Mouse (Mus musculus) C2C12 (cell line): ENCODE measurements around the gene Cacna1c.

Experiments
- CEBPB ChIP-seq: IDR thresholded peaks from one replicate; pipeline ENCODE4 v1.6.1; 2011; ENCODE audit warnings: low read depth, mild to moderate bottlenecking, control low read depth, moderate library complexity
- CTCF ChIP-seq: IDR thresholded peaks from one replicate; pipeline ENCODE4 v1.5.1; 2011; ENCODE audit not compliant: control insufficient read depth, insufficient read depth, insufficient read length
- USF1 ChIP-seq: IDR thresholded peaks from one replicate; pipeline ENCODE4 v1.6.1; 2011; ENCODE audit warnings: low read depth, mild to moderate bottlenecking, control low read depth, moderate library complexity

DNA sequence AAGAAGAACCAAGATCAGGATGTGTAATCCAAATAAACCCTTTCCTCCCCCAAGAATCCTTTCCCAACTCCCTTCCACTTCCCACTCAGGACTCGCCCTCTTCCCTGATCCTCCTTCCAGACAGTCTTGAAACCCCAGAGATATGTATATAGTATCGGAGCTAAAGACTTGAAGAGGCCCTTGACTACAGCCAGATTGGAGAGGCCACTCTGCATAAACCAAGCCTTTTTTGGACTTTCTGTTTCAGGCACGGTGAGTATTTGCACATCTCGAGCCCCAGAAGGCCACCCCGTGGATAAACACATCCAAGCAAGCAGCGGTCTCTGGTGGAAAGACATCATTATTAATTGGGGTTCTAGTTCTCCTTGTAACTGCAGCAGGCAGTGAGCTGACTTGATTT is 249.6 kb downstream of the Cacna1c start:
- TF ChIP-seq CEBPB (no peak), USF1 (no peak), CTCF (no peak)
